Mouse (Mus musculus) CD4-positive, CD25-positive, alpha-beta regulatory T cell, adult 2 months (primary cell): Measurements from ENCODE around the gene Acot4.
"Not testable (repeated sequence)": the region's sequence is repeated elsewhere in the genome, so short reads cannot be mapped to it uniquely, and the experiment has no call there.

Experiments used
- DNase-seq: peaks from one replicate; pipeline ENCODE4 v3.0.0-alpha.2; 2012; ENCODE audit warnings: low read depth, low spot score

Acot4 gene

DNA sequence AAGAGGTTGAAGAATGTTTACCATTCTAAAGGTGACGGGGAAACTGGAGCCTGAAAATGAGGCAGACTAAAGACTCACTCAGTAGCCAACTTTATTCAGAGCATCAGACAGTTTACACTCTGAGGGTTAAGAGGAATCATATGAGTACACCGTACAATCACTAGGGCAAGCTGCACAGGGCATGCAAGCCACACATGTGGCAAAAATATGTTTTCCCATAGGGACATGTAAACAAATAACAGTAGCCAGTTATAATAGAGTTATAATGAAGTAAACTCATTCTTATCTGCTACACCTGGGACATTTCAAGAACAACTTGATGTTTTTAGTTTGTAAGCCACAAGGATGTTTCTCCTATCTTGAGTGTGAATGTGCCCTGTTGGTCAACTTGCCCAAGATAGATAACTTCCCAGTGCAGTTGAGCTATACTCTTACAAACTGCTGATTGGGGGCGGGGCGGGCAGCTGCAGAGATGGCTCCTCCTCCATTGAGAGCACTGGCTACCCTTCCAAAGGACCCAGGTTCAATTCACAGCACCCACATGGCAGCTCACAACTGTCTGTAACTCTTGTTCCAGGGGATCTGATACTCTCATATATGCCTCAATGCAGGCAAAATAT, 39.3 kb downstream of the Acot4 start:
- DNase-seq: no peak

DNA sequence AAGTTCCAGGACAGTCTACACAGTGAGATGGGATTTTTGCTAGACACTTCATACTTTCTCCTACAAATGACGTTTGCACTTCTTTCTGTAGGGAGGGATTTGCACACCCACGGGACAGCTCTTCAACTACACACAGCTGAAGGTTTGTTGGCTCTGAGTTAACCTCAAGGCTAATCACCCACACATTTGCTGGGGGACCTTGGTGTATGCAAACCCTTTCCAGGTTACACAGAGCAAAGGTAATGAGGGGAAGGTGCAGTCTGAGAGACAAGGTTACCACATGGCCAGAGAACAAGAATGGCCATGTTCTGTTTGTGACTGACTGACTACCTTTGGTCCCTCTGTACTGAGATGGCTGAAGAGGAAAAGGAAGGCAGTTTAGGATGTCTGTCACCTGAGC, 45.7 kb downstream of the Acot4 start:
- DNase-seq: no peak

DNA sequence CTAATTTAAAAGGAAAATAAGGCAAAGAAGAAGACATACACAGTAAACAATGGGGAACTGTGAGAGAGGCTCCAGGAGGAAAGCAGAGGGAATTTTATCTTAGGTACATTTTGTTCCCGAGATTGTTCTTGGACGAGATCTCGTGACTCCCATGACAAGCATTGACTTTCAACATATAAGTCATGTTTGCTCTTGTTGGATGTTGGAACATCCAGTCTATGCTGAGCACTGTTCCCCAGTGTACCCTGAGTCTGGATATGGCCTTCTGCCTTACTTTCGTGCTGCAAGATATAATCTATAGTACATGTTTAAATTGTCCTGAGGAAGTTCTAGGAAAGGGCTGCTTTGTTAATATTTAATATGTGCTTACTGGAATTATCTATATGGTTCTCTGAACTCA, 46.4 kb downstream of the Acot4 start:
- DNase-seq: no peak

DNA sequence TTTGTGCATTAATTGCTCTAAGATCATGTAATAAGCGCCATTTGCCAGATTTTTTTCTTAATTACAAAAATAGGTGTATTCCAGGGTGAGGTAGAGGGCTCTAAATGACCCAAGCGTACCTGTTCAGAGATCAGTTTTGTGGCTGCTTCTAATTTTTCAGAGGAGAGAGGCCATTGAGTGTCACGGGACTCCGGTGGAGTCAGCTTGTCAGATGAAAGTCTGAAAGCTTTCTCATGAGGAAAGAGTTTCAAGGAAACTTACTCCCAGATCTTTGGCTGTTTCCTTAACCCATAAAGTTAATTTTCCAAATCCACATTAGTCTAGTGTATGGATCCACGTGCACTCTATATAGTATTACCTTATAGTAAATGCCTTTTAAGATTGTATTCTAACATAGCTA, 56.5 kb downstream of the Acot4 start:
- not testable (repeated sequence) for DNase-seq
